Mouse (Mus musculus): ENCODE data around the gene Acss1. TPM values are rescaled to one million over a fixed set of nuclear protein-coding genes. Genes with fewer than 3 reads are reported as not detected.
A peak's percentile ranks its signal among the peaks of the same experiment; 100 is the strongest.

Gene Acss1
- polyA plus RNA-seq, 1 experiment from 2014 or later: 22.2 TPM

- Histone ChIP-seq H3K4me1 (replicated peaks; ENCODE audit: insufficient read depth, low read length) (peaks cover 5% of the 10 kb centered on the region; the same call in 1 of the 2 replicates), H3K4me2 (ENCODE audit: low read length) (no peak overlapping the region), H3K4me3 (replicated peaks; ENCODE audit: low read depth, low read length) (no peak overlapping the region), H3K36me3 (ENCODE audit: insufficient read depth, low read length) (no peaks in the 10 kb centered on the region), H3K27me3 (ENCODE audit: insufficient read depth, low read length) (0 out of 2 replicates have a peak, but pooled peaks cover 2% of the 10 kb centered on the region), H3K27ac (no peak overlapping the region), H3K9ac (ENCODE audit: low read depth, low read length) (no peak overlapping the region), H3K9me3 (replicated peaks; ENCODE audit: low read length) (no peaks in the 10 kb centered on the region)
- no peak for TF ChIP-seq CTCF (IDR thresholded peaks at IDR 0.05; ENCODE audit: low read depth)
- 78% methylated on average over 5 of the region's 5 CpGs for WGBS
- no peak for ATAC-seq (replicated peaks; ENCODE audit: low FRiP score, low read depth)
- DNase-seq (ENCODE audit: low spot score): no peak
Measured at GRCm38 (mm10) chr2:150668956-150669355, 656 bp upstream of the Acss1 start.

- Histone ChIP-seq H3K27me3 (ENCODE audit: insufficient read depth, low read length) (0 out of 2 replicates have a peak, but pooled peaks cover 2% of the 10 kb centered on the region), H3K4me2 (ENCODE audit: low read length) (peak overlapping the region; percentile 88), H3K27ac (peak overlapping the region; percentile 54), H3K4me1 (replicated peaks; ENCODE audit: insufficient read depth, low read length) (peaks cover 5% of the 10 kb centered on the region; the same call in 1 of the 2 replicates), H3K36me3 (ENCODE audit: insufficient read depth, low read length) (no peaks in the 10 kb centered on the region), H3K4me3 (replicated peaks; ENCODE audit: low read depth, low read length) (peak overlapping the region; percentile 56), H3K9ac (ENCODE audit: low read depth, low read length) (peak overlapping the region; percentile 71), H3K9me3 (replicated peaks; ENCODE audit: low read length) (no peaks in the 10 kb centered on the region)
- no peak for TF ChIP-seq CTCF (IDR thresholded peaks at IDR 0.05; ENCODE audit: low read depth)
- 4% methylated on average over 17 of the region's 17 CpGs for WGBS
- ATAC-seq (replicated peaks; ENCODE audit: low FRiP score, low read depth) (peak; percentile 61), DNase-seq (ENCODE audit: low spot score) (no peak)
Measured at GRCm38 (mm10) chr2:150667065-150667819, 1.1 kb downstream of the Acss1 start.

DNA sequence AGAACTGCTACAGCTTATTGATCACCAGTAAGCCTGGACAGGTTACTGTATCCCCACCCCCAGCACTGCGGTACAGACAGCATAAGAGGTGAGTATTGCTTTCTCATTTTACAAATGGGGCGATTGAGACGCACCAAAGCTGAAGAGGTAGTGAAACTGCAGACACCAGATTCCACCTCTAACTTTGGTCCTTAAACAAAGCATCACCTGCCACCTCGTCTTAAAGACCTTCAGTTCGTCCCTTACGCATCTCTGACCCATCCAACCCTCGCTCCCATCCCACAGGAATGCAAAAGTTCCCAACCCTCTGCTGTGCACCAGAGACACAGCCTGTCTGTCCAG lies 1.6 kb downstream of the Acss1 start:
- no peak overlapping the region; the same call in 1 of the 2 replicates for H3K27ac ChIP-seq
- H3K4me1 ChIP-seq (replicated peaks; ENCODE audit: insufficient read depth, low read length): peaks cover 5% of the 10 kb centered on the region; the same call in 1 of the 2 replicates
- H3K4me3 ChIP-seq (replicated peaks; ENCODE audit: low read depth, low read length): peak overlapping the region; percentile 56
- no peak overlapping the region for H3K9ac ChIP-seq (ENCODE audit: low read depth, low read length)
- 64% methylated on average over 7 of the region's 7 CpGs for WGBS
- ATAC-seq (replicated peaks; ENCODE audit: low FRiP score, low read depth) (no peak), DNase-seq (ENCODE audit: low spot score) (no peak)
- H3K4me2 ChIP-seq (ENCODE audit: low read length): peak overlapping the region; percentile 88
- 0 out of 2 replicates have a peak, but pooled peaks cover 2% of the 10 kb centered on the region for H3K27me3 ChIP-seq (ENCODE audit: insufficient read depth, low read length)
- H3K36me3 ChIP-seq (ENCODE audit: insufficient read depth, low read length): no peaks in the 10 kb centered on the region
- no peak for TF ChIP-seq CTCF (IDR thresholded peaks at IDR 0.05; ENCODE audit: low read depth)
- H3K9me3 ChIP-seq (replicated peaks; ENCODE audit: low read length): no peaks in the 10 kb centered on the region

GRCm38 (mm10) chr2:150665534-150666451 lies 2.5 kb downstream of the Acss1 start:
- no peak overlapping the region for H3K4me2 ChIP-seq (ENCODE audit: low read length)
- H3K9me3 ChIP-seq (replicated peaks; ENCODE audit: low read length): no peaks in the 10 kb centered on the region
- H3K36me3 ChIP-seq (ENCODE audit: insufficient read depth, low read length): no peaks in the 10 kb centered on the region
- peaks cover 5% of the 10 kb centered on the region; the same call in 1 of the 2 replicates for H3K4me1 ChIP-seq (replicated peaks; ENCODE audit: insufficient read depth, low read length)
- ATAC-seq (replicated peaks; ENCODE audit: low FRiP score, low read depth): no peak
- WGBS: 53% methylated on average over 10 of the region's 10 CpGs
- no peak overlapping the region for H3K27ac ChIP-seq
- H3K4me3 ChIP-seq (replicated peaks; ENCODE audit: low read depth, low read length): no peak overlapping the region
- H3K9ac ChIP-seq (ENCODE audit: low read depth, low read length): no peak overlapping the region
- no peak for DNase-seq (ENCODE audit: low spot score)
- no peaks in the 10 kb centered on the region for H3K27me3 ChIP-seq (ENCODE audit: insufficient read depth, low read length)
- TF ChIP-seq CTCF (IDR thresholded peaks at IDR 0.05; ENCODE audit: low read depth): no peak

- Histone ChIP-seq H3K4me1 (replicated peaks; ENCODE audit: insufficient read depth, low read length) (peaks cover 5% of the 10 kb centered on the region; the same call in 1 of the 2 replicates), H3K9ac (ENCODE audit: low read depth, low read length) (no peak overlapping the region), H3K4me2 (ENCODE audit: low read length) (no peak overlapping the region), H3K27ac (no peak overlapping the region), H3K36me3 (ENCODE audit: insufficient read depth, low read length) (no peaks in the 10 kb centered on the region), H3K9me3 (replicated peaks; ENCODE audit: low read length) (no peaks in the 10 kb centered on the region), H3K27me3 (ENCODE audit: insufficient read depth, low read length) (no peaks in the 10 kb centered on the region), H3K4me3 (replicated peaks; ENCODE audit: low read depth, low read length) (no peak overlapping the region)
- no peak for TF ChIP-seq CTCF (IDR thresholded peaks at IDR 0.05; ENCODE audit: low read depth)
- WGBS: 39% methylated on average over 2 of the region's 2 CpGs
- ATAC-seq (replicated peaks; ENCODE audit: low FRiP score, low read depth): no peak
- DNase-seq (ENCODE audit: low spot score): no peak
Measured at GRCm38 (mm10) chr2:150665006-150665405, 3.3 kb downstream of the Acss1 start.
